Mouse (Mus musculus): ENCODE data around the gene Otud7b.

Gene Otud7b

GRCm38 (mm10) chr3:96087219-96087618, 17.1 kb upstream of the Otud7b start:
- no peak for DNase-seq

DNA sequence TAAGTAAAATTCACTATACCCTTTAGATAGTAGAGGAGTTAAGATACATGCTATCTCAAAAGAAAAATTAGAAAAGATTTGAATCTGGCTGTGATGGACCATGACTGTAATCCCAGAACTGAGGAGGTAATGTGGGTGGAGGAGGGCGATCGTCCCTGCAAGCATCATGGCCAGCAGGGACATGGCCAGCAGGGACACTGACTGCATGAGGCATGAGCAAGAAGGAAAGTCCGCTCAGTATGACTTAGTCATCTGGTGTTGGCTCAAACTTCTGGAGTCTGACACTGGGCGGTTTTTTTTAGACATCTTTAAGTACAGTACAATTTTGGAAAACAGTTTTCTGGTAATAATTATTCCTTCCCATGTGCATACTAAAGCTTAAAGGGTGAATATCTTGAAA, 16.5 kb upstream of the Otud7b start:
- no peak for DNase-seq

DNA sequence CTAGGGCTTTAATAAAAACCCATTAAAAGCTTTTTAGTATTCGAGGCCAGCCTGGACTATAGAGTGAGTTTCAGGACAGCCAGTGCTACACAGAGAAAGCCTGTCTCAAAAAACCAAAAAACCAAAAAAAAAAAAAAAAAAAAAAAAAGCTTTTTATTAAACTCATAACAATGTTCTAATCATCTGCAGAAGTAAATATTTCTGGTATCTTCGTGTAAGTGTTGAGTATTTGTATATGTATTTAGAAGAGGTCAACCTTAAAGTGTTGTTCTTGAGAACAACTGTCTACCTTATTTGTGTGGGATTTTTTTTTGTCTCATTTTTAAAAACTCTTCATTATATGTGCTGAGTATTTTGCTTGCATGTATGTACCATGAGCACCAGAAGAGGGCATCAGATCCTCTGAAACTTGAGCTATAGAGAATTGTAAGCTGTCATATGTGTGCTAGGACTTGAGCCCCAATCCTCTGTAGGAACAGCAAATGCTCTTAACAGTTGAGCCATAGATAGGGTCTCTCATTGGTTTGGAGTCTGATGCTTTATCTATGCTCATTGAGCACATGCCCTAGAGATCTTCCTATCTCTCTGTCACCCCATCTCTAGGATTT, 14.3 kb upstream of the Otud7b start:
- peak; percentile 42 for DNase-seq

GRCm38 (mm10) chr3:96091146-96091545, 13.2 kb upstream of the Otud7b start:
- no peak for DNase-seq

DNA sequence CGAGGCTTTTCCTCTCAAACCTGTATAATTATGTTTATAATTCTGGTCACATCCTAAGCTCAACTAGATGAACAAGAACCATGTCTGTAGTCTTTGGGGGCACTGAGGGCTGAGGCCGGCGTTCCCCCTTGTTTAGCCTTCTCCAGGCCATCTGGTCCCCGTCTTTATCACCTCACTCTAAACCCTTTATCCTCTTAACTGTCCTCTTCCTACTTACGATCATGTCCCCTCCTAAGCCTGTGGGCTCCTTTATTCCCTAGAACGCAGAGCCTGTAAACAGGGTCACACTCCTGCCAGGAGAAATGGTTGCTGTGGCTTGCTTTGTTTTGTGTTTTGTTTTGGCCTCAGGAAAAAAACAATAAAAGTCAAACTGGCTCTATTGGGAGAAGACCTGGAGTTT, 12.4 kb upstream of the Otud7b start:
- DNase-seq = no peak

DNA sequence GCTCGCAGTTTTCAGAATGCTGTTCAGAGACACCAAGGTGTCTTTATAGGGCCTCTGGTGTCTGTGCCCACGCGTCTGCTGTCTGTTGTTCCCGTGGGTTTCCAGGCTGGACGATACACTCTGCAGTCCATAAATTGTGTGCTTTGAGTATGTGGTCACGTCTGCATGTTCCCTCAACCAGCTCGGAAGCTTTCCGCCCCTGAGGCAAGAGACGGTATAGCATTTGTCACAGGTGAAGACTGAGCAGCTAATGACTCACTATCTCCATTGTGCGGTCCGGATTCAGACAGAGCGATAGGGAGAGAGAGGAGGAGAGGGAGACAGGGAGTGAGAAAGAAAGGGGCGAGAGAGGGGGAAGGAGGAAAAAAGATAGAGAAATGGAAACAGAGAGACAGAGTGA, 10.8 kb upstream of the Otud7b start:
- no peak for DNase-seq

DNA sequence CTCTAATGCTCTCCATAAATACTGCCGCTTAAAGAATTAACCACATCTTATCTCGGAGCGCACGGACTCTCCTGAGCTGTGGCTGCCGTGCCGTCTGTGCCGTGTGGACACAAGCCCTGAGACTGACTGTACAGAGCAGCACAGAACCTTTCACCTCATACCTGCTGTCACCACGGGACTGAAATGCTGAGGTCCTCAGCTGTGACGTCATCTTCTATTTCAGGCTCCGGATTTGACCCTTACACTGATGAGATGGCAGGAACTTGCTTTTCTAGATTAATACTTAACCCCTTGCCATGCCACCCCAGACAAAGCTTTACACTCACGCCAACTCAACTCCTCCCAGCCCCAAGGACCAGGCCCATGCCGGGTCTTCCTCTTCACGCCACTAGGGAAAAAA, 10.1 kb upstream of the Otud7b start:
- peak; percentile 94 for DNase-seq

- DNase-seq = no peak
These were observed 6.2 kb upstream of the Otud7b start for GRCm38 (mm10) chr3:96098168-96098567.

GRCm38 (mm10) chr3:96098616-96099267, 5.6 kb upstream of the Otud7b start:
- DNase-seq = peak; percentile 30

DNA sequence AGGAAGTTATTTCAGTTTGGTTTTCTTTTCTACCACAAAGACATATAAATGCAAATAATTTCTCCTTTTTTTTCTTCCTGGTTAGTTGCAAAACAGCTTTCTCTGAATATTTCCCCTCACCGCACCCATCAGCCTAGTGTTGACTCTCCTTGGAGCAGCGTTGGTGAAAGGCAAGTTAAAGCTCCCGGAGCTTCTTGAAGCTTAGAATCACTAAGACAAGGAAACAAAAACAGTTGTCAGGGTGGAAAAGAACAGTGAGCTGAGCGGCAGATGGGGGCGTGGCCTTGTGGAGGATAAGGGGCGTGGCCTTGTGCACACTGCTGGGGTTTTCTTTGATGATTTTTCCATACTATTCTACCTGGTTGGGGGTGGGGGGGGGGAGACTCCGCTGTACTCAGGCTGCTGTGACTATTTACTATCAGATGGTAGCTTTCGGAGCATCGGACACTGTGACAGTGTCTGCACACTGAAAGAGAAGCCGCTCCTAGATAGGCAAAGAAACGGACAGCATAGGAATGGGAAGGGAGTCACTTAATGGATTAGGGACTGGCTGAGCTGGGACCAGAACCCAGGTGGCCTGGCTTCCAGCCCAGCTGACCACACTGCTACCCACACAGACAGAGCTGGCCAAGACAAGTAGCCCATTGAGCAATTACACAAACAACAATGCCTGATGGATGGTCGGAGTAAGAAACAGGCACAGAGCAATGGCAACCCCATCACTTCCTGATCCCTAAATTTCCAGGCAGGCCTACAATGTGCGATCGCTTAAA, 2.0 kb upstream of the Otud7b start:
- peak; percentile 36 for DNase-seq

DNA sequence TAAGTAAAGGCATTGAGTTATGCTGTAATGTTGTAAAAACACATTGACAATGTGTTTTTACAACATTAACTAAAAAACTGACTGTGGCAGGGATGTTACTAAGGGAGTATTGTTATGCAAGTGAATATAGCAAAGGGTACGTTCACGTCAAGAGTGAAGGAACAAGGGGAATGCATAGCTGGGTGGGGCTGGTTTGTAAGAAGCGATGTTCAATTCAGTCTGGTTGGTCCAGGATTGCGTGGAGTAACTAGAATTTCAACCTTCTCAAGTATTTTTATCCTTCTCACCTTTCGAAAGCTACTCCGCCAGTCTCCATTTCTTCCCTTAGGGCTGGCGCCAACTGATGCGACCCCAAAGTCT, 446 bp upstream of the Otud7b start:
- DNase-seq = no peak

- DNase-seq = no peak
These were observed 963 bp downstream of the Otud7b start for GRCm38 (mm10) chr3:96105232-96105747.

DNA sequence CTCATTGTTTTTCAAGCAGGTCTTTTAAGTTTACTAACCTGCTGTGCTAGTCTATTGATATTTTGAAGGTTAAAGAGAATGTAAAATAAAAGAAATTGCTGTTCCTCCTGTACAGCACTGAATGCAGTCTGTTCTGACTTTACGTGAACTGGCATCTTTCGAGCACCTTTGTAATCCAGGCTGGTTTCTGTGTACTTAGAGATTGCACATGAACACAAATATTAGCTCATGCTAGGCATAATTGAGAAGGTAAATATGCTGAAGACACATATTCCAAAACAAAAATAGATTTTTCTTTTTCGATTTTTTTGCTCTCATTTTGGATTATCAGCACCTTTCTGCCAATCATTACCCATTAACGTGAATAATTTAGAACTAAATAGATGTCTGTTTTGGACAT, 1.8 kb downstream of the Otud7b start:
- no peak for DNase-seq

- DNase-seq = no peak
These were observed 4.0 kb downstream of the Otud7b start for GRCm38 (mm10) chr3:96108315-96108714.

- DNase-seq = no peak
These were observed 8.9 kb downstream of the Otud7b start for GRCm38 (mm10) chr3:96113251-96113650.

DNA sequence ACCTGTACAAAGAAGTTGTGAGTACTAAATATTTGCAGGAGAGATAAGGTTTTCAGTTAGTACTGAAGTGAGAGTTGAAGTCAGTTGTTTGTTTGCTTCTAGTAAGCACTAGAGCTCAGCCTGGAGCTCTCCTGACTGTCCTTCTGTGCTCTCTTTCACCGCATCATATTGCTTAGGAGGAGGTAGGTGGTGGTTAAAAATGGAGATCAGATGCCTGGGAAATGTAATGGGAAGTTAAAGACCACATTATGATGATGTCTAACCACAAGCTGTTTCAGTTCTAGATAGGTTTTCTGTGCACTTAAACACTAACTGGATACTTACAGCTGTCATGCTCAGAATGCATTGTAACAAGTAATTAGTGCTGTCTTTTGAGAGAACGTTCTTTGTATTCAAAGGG, 13.8 kb downstream of the Otud7b start:
- DNase-seq = no peak

- DNase-seq = no peak
These were observed 14.4 kb downstream of the Otud7b start for GRCm38 (mm10) chr3:96118702-96119101.

GRCm38 (mm10) chr3:96124235-96124634, 19.9 kb downstream of the Otud7b start:
- no peak for DNase-seq

DNA sequence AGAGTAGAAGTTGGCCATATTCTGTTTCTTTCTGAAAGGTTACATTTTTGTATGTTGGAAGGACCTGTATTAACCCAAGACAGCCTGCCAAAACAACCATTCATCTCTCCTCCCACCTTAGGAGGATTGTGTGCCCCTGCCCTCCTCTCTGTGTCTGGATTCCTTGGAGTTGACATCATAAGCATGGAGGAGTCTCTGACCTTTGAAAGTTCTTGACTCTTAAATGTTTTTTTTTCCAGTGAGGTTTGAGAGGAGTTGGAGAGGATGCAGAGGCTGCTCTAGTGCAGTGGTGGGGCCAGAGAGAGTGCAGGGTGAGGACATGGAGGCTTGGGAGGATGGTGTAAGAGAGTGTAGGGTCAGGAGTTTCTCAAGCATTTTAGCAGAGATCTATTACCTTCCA, 23.8 kb downstream of the Otud7b start:
- DNase-seq = peak; percentile 27

- DNase-seq = no peak
These were observed 28.2 kb downstream of the Otud7b start for GRCm38 (mm10) chr3:96132478-96132877.

DNA sequence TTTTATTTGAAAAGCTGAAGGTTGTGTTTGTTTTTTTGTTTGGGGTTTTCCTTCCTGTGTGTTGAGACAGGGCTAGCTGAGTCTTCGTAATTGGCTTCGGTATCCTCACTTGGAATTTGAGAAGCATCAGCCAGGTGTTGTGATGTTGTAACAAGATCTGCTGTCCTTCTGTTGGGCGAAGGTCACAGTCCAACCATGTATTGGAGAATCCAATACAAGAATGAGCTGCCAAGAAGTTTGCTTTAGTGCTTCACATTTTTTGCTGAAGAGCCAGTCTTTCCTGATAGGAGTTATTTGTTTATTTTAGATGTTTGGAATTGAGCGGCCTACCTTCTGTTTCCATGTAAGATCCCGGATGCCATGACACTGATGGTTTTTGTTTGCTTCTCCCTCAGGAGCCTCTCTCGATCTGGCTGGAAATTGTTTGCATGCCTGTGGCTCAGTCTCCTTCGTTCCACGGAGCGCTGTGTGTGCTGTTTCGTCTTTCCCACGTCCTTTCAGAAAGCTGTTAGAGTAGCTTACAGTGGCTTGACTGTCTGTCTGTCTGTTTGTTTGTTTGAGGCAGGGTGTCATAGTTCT, 29.1 kb downstream of the Otud7b start:
- peak; percentile 79 for DNase-seq

- DNase-seq = peak; percentile 90
These were observed 30.7 kb downstream of the Otud7b start for GRCm38 (mm10) chr3:96135011-96135410.

DNA sequence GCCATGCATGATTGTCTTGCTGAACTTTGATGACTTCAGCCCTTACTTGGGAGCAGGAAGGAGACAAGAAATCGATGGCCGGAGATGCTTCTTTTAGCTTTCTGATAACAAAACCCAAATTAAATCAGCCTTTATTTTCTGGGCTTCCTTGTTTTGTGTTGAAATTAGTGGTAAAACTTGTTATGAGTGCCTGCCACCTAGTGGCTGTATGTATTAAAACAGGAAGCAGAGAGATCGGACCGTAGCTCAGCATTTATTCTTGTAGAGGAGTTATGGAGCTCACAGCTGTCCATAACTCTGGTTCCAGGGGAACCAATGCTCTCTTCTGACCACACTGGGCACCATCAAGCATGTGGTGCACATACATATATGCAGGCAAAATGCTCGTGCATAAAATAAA, 43.6 kb downstream of the Otud7b start:
- DNase-seq = peak; percentile 84

DNA sequence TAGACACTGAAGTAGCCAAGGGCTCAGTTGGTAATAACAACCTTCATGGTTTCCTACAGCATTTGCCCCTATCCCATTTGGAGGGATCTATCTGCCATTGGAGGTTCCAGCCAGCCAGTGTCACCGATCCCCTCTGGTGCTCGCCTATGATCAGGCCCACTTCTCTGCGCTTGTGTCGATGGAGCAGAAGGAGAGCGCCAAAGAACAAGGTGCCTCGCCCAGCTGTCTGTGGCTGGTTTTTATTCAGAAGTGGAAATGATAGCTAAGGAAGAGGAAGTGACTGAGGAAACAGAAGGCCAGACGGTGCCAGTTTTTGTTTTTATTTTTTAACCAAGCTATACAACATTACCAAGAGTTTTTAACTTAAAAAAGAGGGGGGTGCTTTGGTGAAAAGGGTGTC, 47.5 kb downstream of the Otud7b start:
- DNase-seq = no peak

Data from kidney, adult 9 months (tissue).